Mouse (Mus musculus) kidney, embryonic 14.5 days (tissue): ENCODE data around the gene Wdsub1. TPM values are rescaled to one million over a fixed set of nuclear protein-coding genes. Genes with fewer than 3 reads are reported as not detected.
"Not testable (repeated sequence)": the region's sequence is repeated elsewhere in the genome, so short reads cannot be mapped to it uniquely, and the experiment has no call there.

Source experiments
- ATAC-seq: fragments of 200-750 bp; cut with Nextera tagmentation; 2 replicates; pipeline ENCODE4 v1.8.0; 2017; ENCODE audit warnings: moderate number of reproducible peaks, mild to moderate bottlenecking, moderate TSS enrichment, moderate library complexity; ENCODE audit not compliant: low FRiP score, low TSS enrichment
- H3K27ac ChIP-seq: fragments of 300-500 bp; sonication (generic); 2 replicates; pipeline ENCODE4 v1.5.1; 2014; ENCODE audit warnings: low read depth, mild to moderate bottlenecking, low read length, moderate library complexity, mixed read lengths
- H3K27me3 ChIP-seq: fragments of 300-500 bp; sonication (generic); 2 replicates; pipeline ENCODE4 v1.6.1; 2014; ENCODE audit warnings: mild to moderate bottlenecking, low read length; ENCODE audit not compliant: control insufficient read depth, insufficient read depth
- H3K36me3 ChIP-seq: fragments of 300-500 bp; sonication (generic); 2 replicates; pipeline ENCODE4 v1.6.1; 2014; ENCODE audit warnings: low read length, mixed read lengths; ENCODE audit not compliant: control insufficient read depth, insufficient read depth
- H3K4me1 ChIP-seq: fragments of 300-500 bp; sonication (generic); 2 replicates; pipeline ENCODE4 v1.6.1; 2014; ENCODE audit warnings: low read length, mixed read lengths; ENCODE audit not compliant: control insufficient read depth, insufficient read depth
- H3K4me2 ChIP-seq: fragments of 300-500 bp; sonication (generic); replicated peaks from 2 replicates; pipeline ENCODE4 v1.6.1; 2014; ENCODE audit warnings: low read depth, mild to moderate bottlenecking, low read length
- H3K4me3 ChIP-seq: fragments of 300-500 bp; sonication (generic); 2 replicates; pipeline ENCODE4 v1.5.1; 2014; ENCODE audit warnings: mild to moderate bottlenecking, low read length
- H3K9ac ChIP-seq: fragments of 300-500 bp; sonication (generic); 2 replicates; pipeline ENCODE4 v1.6.1; 2014; ENCODE audit warnings: low read depth, mild to moderate bottlenecking, low read length, moderate library complexity
- H3K9me3 ChIP-seq: fragments of 300-500 bp; sonication (generic); 2 replicates; pipeline ENCODE4 v1.6.1; 2016; ENCODE audit warnings: low read length; ENCODE audit not compliant: control insufficient read depth
- WGBS: fragments of 180-500 bp; shearing (Covaris S2); extraction: QIAGEN DNeasy Blood & Tissue Kit; methylation state at CpG from one replicate; pipeline ENCODE4 v1.1.7; 2014; 5-methylcytosine and 5-hydroxymethylcytosine counted together
- polyA plus RNA-seq: library from polyadenylated mRNA; unstranded; fragments of >200 nt; fragmentation: Nextera tagmentation; extraction: Ambion mirVana; gene quantifications from 2 replicates; pipeline ENCODE4 v1.2.1, GENCODE M21; 2014

Wdsub1 gene
- polyA plus RNA-seq, 1 experiment from 2014 or later = 37.5 TPM

DNA sequence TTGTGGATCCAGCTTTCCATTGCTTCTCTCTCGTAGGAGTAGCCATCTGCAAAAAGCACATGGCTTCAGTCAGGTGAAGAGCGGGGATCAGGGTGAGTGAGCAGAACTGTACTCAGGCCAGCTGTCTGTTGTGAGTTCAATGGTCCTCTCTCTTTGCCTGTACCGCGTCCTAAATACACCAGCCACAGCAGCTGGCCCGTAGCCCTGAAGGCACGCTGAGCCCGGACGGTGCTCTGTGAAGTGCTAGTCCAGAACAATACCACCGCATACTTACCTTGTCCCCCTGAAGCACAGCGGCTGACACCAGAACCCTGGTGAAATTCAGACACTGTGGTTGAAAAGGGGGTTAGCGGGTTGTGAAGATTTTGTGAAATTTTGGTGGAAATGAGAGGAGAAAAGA lies 29.5 kb downstream of the Wdsub1 start:
- H3K27ac ChIP-seq = no peak overlapping the region
- H3K4me3 ChIP-seq = no peak overlapping the region
- H3K27me3 ChIP-seq = no peaks in the 10 kb centered on the region
- ATAC-seq = no peak
- H3K36me3 ChIP-seq = peaks cover 10% of the 10 kb centered on the region; the same call in 1 of the 2 replicates
- WGBS = 81% methylated on average over 11 of the region's 11 CpGs
- no peak overlapping the region for H3K9ac ChIP-seq
- no peak overlapping the region for H3K4me2 ChIP-seq
- H3K4me1 ChIP-seq = no peaks in the 10 kb centered on the region
- no peaks in the 10 kb centered on the region for H3K9me3 ChIP-seq

DNA sequence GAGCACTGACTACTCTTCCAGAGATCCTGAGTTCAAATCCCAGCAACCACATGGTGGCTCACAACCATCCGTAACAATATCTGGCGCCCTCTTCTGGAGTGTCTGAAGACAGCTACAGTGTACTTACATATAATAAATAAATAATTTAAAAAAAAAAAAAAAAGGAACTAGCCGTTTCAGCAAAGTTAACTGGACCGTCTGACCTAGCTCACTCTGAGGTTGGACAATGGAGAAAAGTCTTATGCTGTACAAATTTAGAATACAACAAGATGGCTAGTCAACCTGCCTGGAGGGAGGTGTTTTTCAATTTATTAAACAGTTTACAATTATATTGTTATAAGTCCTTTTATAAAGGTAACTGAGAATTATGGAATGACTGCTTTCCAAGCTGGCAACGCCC lies 30.5 kb downstream of the Wdsub1 start:
- not testable (repeated sequence) for H3K9ac ChIP-seq

GRCm38 (mm10) chr2:59843848-59844247 lies 38.5 kb downstream of the Wdsub1 start:
- ATAC-seq = no peak
- 95% methylated on average over 6 of the region's 6 CpGs for WGBS

More for the DNA sequence above, 30.5 kb downstream of the Wdsub1 start:
- H3K36me3 ChIP-seq, ATAC-seq, H3K27me3 ChIP-seq, H3K4me1 ChIP-seq, H3K4me2 ChIP-seq, H3K9me3 ChIP-seq, H3K27ac ChIP-seq, H3K4me3 ChIP-seq: not testable (repeated sequence)
- 89% methylated on average over 3 of the region's 5 CpGs for WGBS

GRCm38 (mm10) chr2:59843156-59843555 lies 39.2 kb downstream of the Wdsub1 start:
- no peak overlapping the region for H3K9ac ChIP-seq
- WGBS = 87% methylated on average over 21 of the region's 21 CpGs
- H3K4me1 ChIP-seq = peaks cover 2% of the 10 kb centered on the region; the same call in 1 of the 2 replicates
- no peak overlapping the region for H3K4me2 ChIP-seq
- no peaks in the 10 kb centered on the region for H3K27me3 ChIP-seq
- H3K9me3 ChIP-seq = no peaks in the 10 kb centered on the region
- H3K27ac ChIP-seq = no peak overlapping the region
- ATAC-seq = no peak
- no peak overlapping the region for H3K4me3 ChIP-seq
- H3K36me3 ChIP-seq = peaks cover 61% of the 10 kb centered on the region

More at GRCm38 (mm10) chr2:59843848-59844247, 38.5 kb downstream of the Wdsub1 start:
- Histone ChIP-seq H3K9me3 (no peaks in the 10 kb centered on the region), H3K4me2 (no peak overlapping the region), H3K27me3 (no peaks in the 10 kb centered on the region), H3K4me3 (no peak overlapping the region), H3K36me3 (peaks cover 58% of the 10 kb centered on the region), H3K9ac (no peak overlapping the region), H3K4me1 (peaks cover 2% of the 10 kb centered on the region; the same call in 1 of the 2 replicates), H3K27ac (no peak overlapping the region)

GRCm38 (mm10) chr2:59842556-59843008 lies 39.8 kb downstream of the Wdsub1 start:
- no peak overlapping the region for H3K27ac ChIP-seq
- H3K36me3 ChIP-seq = peaks cover 66% of the 10 kb centered on the region
- H3K4me2 ChIP-seq = no peak overlapping the region
- no peak for ATAC-seq
- no peak overlapping the region for H3K9ac ChIP-seq
- H3K4me1 ChIP-seq = peaks cover 2% of the 10 kb centered on the region; the same call in 1 of the 2 replicates
- H3K4me3 ChIP-seq = no peak overlapping the region
- H3K9me3 ChIP-seq = no peaks in the 10 kb centered on the region
- H3K27me3 ChIP-seq = no peaks in the 10 kb centered on the region
- WGBS = 84% methylated on average over 6 of the region's 6 CpGs

GRCm38 (mm10) chr2:59841944-59842343 lies 40.4 kb downstream of the Wdsub1 start:
- peaks cover 2% of the 10 kb centered on the region; the same call in 1 of the 2 replicates for H3K4me1 ChIP-seq
- ATAC-seq = no peak
- H3K36me3 ChIP-seq = peaks cover 73% of the 10 kb centered on the region

GRCm38 (mm10) chr2:59841189-59841939 lies 41.0 kb downstream of the Wdsub1 start:
- ATAC-seq = peak; percentile 69
- WGBS = 61% methylated on average over 12 of the region's 12 CpGs
- no peak overlapping the region for H3K4me3 ChIP-seq
- H3K9me3 ChIP-seq = no peaks in the 10 kb centered on the region
- no peak overlapping the region for H3K4me2 ChIP-seq
- peaks cover 2% of the 10 kb centered on the region; the same call in 1 of the 2 replicates for H3K4me1 ChIP-seq
- H3K27me3 ChIP-seq = no peaks in the 10 kb centered on the region
- no peak overlapping the region; the same call in 1 of the 2 replicates for H3K27ac ChIP-seq
- peaks cover 74% of the 10 kb centered on the region for H3K36me3 ChIP-seq
- 0 out of 2 replicates have a peak overlapping the region, but pooled peaks have one; percentile 1 for H3K9ac ChIP-seq

More at GRCm38 (mm10) chr2:59841944-59842343, 40.4 kb downstream of the Wdsub1 start:
- Histone ChIP-seq H3K4me2 (no peak overlapping the region), H3K9ac (0 out of 2 replicates have a peak overlapping the region, but pooled peaks have one; percentile 1), H3K27ac (no peak overlapping the region; the same call in 1 of the 2 replicates), H3K27me3 (no peaks in the 10 kb centered on the region), H3K4me3 (no peak overlapping the region), H3K9me3 (no peaks in the 10 kb centered on the region)
- 78% methylated on average over 11 of the region's 11 CpGs for WGBS

GRCm38 (mm10) chr2:59840191-59840590 lies 42.2 kb downstream of the Wdsub1 start:
- 76% methylated on average over 4 of the region's 4 CpGs for WGBS
- Histone ChIP-seq H3K27me3 (no peaks in the 10 kb centered on the region), H3K9me3 (no peaks in the 10 kb centered on the region), H3K4me1 (peaks cover 2% of the 10 kb centered on the region; the same call in 1 of the 2 replicates), H3K36me3 (peaks cover 79% of the 10 kb centered on the region), H3K4me3 (no peak overlapping the region), H3K27ac (no peak overlapping the region), H3K9ac (no peak overlapping the region), H3K4me2 (no peak overlapping the region)
- no peak for ATAC-seq

- Histone ChIP-seq H3K9me3 (no peaks in the 10 kb centered on the region), H3K36me3 (peaks cover 79% of the 10 kb centered on the region), H3K4me1 (peaks cover 2% of the 10 kb centered on the region; the same call in 1 of the 2 replicates), H3K27ac (no peak overlapping the region), H3K4me2 (no peak overlapping the region), H3K4me3 (no peak overlapping the region), H3K27me3 (no peaks in the 10 kb centered on the region), H3K9ac (no peak overlapping the region)
- WGBS = 82% methylated on average over 2 of the region's 2 CpGs
- no peak for ATAC-seq
These were observed 42.6 kb downstream of the Wdsub1 start for GRCm38 (mm10) chr2:59839755-59840154.
